In genomic region chr2:120978693-120979037, GRCm38 (mm10) we compare ENCODE assay signal across 13 mouse cellular contexts. TPM values are rescaled to one million over a fixed set of nuclear protein-coding genes. Genes with fewer than 3 reads are reported as not detected.
DNase-seq lines count a peak whose midpoint lies in the region; ATAC-seq lines count a peak whose summit lies in the region.
"Had no signal": no experiment of that assay in that cellular context is flagged by ENCODE, and none has a peak within 500 bp of the region (broad histone marks: within the 10 kb centered on the region; RNA-seq: fewer than 3 reads in every experiment).

No protein-coding gene starts in this region.

- H3K9me3 ChIP-seq in liver, embryonic 12.5 days (replicated peaks) = no peaks in the 10 kb centered on the region
- H3K9me3 ChIP-seq: neural tube, embryonic 13.5 days had no signal

- 58% methylated on average over 2 of the region's 2 CpGs for WGBS in liver, embryonic 12.5 days (ENCODE audit: insufficient replicate concordance)

- no peak overlapping the region for H3K9ac ChIP-seq in liver, embryonic 12.5 days
- H3K9ac ChIP-seq: neural tube, embryonic 13.5 days had no signal

- peak; percentile 11 for DNase-seq in embryo, embryonic 10 days (ENCODE audit: low spot score)
- no peak for DNase-seq in embryo, embryonic 9.5 days (ENCODE audit: extremely low spot score)
- DNase-seq in liver (no peak), adipocyte (ENCODE audit: low spot score) (peak; percentile 43)
- DNase-seq in naive thymus-derived CD4-positive, alpha-beta T cell, adult 2 months (ENCODE audit: low read depth) = peak; percentile 51
- DNase-seq in right cerebral cortex, postnatal 25 days = no peak
- DNase-seq in urinary bladder, adult 2 months (ENCODE audit: low spot score) = no peak
- DNase-seq: heart, postnatal 14 days; kidney, adult 9 months had no signal

- no peaks in the 10 kb centered on the region for H3K36me3 ChIP-seq in liver, embryonic 12.5 days

- H3K27ac ChIP-seq in liver, embryonic 12.5 days = peak overlapping the region; percentile 98; the same call in 1 of the 2 replicates
- H3K27ac ChIP-seq: neural tube, embryonic 13.5 days had no signal

- no peaks in the 10 kb centered on the region for H3K27me3 ChIP-seq in liver, embryonic 12.5 days (replicated peaks)
- H3K27me3 ChIP-seq: neural tube, embryonic 13.5 days had no signal

- H3K4me3 ChIP-seq in liver, embryonic 12.5 days = no peak overlapping the region

- H3K4me1 ChIP-seq in liver, embryonic 12.5 days = peaks cover 30% of the 10 kb centered on the region

- ATAC-seq in liver, embryonic 12.5 days = no peak
- ATAC-seq: forebrain, embryonic 16.5 days had no signal

- no peak overlapping the region for H3K4me2 ChIP-seq in liver, embryonic 12.5 days
- H3K4me2 ChIP-seq: midbrain, embryonic 11.5 days had no signal

RNA-seq across cellular contexts. Expression of gene Tmem62, which starts 1.8 kb away (rescaled TPM):
- 2.1 and 3.6 TPM in 2 replicates for polyA plus RNA-seq in liver, embryonic 12.5 days (2016; fragmentation: Nextera tagmentation; extraction: Ambion mirVana)
- 9.1 and 12.1 TPM in 2 replicates for polyA plus RNA-seq in urinary bladder, adult 2 months (2012; rRNA removed)

RNA-seq across cellular contexts. Expression of gene Ubr1, which starts 8.2 kb away (rescaled TPM):
- polyA plus RNA-seq in liver, embryonic 12.5 days (2016; fragmentation: Nextera tagmentation; extraction: Ambion mirVana) = 16.1 and 18.3 TPM in 2 replicates
- polyA plus RNA-seq in urinary bladder, adult 2 months (2012; rRNA removed) = 12.7 and 15.8 TPM in 2 replicates

RNA-seq across cellular contexts. Expression of gene Ccndbp1, which starts 29.5 kb away (rescaled TPM):
- 40.7 and 43.4 TPM in 2 replicates for polyA plus RNA-seq in liver, embryonic 12.5 days (2016; fragmentation: Nextera tagmentation; extraction: Ambion mirVana)
- 61.7 and 71.0 TPM in 2 replicates for polyA plus RNA-seq in urinary bladder, adult 2 months (2012; rRNA removed)

RNA-seq across cellular contexts. Expression of gene Epb42, which starts 58.2 kb away (rescaled TPM):
- 171 and 179 TPM in 2 replicates for polyA plus RNA-seq in liver, embryonic 12.5 days (2016; fragmentation: Nextera tagmentation; extraction: Ambion mirVana)
- polyA plus RNA-seq in urinary bladder, adult 2 months (2012; rRNA removed) = 0.22 and 0.38 TPM in 2 replicates

Comparison
In these comparisons a context has a peak if more than half of its experiments do, and no peak if none do; other contexts are left out.
1. DNase-seq: peak in embryo, embryonic 10 days (single experiment), adipocyte (single experiment) and naive thymus-derived CD4-positive, alpha-beta T cell, adult 2 months (single experiment); none in embryo, embryonic 9.5 days (single experiment), liver (single experiment), right cerebral cortex, postnatal 25 days (single experiment) and urinary bladder, adult 2 months (single experiment).